Mouse (Mus musculus): Measurements from ENCODE around the gene Srsf3.
"Not testable (repeated sequence)": the region's sequence is repeated elsewhere in the genome, so short reads cannot be mapped to it uniquely, and the experiment has no call there.

Gene Srsf3

GRCm38 (mm10) chr17:29065971-29066370 is 33.5 kb downstream of the Srsf3 start:
- no peak for DNase-seq

GRCm38 (mm10) chr17:29067416-29067815 is 35.0 kb downstream of the Srsf3 start:
- not testable (repeated sequence) for DNase-seq

DNA sequence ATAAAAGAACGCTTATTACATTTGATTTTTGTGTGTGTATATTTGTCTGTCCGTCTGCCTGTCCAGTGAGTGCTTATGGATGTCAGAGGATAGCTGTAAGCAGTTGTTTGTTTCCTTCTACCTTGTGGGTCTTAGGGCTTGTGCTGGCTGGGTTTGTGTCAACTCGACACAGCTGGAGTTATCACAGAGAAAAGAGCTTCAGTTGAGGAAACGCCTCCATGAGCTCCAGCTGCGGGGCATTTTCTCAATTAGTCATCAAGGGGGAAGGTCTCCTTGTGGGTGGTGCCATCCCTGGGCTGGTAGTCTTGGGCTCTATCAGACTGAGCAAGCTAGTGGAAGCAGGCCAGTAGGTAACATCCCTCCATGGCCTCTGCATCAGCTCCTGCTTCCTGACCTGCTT is 35.4 kb downstream of the Srsf3 start:
- DNase-seq = no peak

- DNase-seq = peak; percentile 34 to 37
Observed at GRCm38 (mm10) chr17:29069063-29069462, 36.6 kb downstream of the Srsf3 start.

GRCm38 (mm10) chr17:29071820-29072219 is 39.4 kb downstream of the Srsf3 start:
- DNase-seq = no peak

DNA sequence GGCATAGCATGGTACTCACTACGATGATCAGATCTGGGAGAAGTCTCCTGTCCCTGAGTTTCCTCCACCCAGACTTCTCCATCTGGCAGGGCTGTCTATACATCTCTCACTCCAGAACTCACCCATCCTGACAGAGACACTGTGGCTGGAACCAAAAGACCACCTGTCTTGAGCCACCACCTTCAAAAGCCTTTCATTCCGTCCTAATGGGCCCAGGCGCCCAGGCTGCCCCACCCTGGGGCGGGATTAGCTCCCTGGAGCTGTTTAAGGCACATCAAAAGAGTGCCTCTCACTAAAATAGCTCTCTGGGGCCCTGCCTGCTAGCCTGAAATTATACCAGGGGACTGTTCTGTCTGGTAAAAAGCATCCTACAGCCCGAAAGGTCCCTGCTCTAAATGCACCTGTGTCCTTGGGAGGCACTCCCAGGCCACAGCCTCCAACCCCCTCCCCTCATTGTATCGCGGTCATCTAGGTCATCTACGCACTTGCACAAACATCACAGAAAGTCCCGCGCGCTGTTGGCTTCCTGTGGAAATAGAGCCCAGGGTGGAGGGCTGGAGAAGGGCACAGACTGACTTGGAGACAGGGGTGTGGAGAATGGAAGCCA is 40.4 kb downstream of the Srsf3 start:
- DNase-seq = no peak

DNA sequence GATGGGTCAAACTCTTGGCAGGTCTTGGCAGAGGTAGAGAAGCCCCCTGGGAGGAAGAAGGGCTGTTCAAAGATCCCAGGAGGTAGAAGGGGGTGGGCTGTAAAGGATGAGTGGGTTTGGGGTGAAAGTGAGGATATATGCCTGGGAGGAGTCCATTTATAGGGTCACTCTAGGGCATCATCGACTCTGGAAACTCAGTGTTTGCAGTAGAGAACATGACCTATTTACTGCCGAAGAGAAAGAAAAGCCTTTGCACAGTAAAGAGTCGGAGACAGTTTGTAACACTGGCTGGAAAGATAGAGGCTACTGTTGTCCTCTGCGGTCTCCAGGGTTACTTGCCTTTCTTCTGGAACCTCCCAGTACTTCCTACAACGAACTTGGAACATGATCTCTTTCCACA is 40.9 kb downstream of the Srsf3 start:
- DNase-seq = no peak

- no peak for DNase-seq
Observed at GRCm38 (mm10) chr17:29074085-29074484, 41.7 kb downstream of the Srsf3 start.

DNA sequence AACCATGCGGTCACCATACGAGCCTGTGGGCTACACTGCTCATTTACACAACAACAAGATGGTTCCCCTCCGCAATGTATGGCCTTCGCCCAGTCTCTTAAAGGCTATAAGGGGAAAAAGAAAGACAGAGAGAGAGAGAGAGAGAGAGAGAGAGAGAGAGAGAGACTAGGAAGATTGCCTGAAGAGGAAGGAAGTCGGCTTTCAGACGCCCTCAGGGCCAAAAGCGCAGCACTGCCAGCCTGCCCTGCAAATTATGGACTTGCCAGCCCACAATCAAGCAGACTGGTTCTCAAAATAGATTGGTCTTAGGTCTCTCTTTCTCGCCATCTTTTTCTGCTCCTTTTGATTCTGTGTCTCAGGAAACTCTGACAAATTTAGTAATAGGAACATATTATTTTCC is 43.8 kb downstream of the Srsf3 start:
- no peak for DNase-seq

GRCm38 (mm10) chr17:29077786-29078509 is 45.5 kb downstream of the Srsf3 start:
- peak; percentile 48 to 69 for DNase-seq

DNA sequence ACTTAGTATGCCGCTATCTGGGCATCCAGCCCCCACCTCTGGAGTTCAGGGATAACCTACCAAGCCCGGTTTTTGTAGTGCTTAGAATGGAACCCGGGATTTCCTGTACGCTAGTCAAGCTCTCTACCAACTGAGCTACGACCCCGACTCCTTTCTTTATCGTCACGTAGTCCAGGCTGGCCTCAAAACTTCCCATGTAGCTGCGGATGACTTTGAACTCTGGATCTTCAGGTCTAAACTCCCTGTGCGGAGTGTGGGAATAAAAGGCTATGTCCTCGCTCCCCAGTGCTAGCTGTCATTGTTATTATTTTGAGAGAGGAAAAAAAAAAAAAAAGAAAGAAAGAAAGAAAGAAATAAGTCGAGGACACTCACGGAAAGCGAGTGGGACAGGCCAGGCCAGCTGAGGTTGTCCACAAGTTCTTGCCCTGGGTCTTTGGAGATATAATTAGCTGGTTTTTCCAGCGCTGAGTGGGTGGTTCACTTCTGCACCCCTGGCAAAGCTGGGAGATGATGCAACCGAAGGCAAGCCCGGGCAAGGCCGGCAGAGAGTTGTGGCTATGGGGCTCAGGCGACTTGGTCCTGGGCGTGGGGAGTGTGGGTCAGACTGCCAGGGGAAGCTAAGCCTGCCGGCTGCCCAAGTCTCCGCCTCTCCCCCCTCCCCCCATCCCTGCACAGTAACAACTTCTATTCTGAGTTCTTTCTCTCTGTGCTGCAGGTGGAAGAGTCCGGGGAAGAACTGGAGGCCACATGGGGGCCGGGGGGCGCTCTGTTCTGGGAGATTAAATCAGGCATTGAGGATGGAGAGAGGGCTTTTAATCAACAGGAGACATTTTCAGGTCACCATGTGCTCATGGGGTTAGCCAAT is 46.3 kb downstream of the Srsf3 start:
- peak; percentile 38 to 41 for DNase-seq

GRCm38 (mm10) chr17:29080758-29081617 is 48.6 kb downstream of the Srsf3 start:
- no peak for DNase-seq

GRCm38 (mm10) chr17:29081618-29082381 is 49.4 kb downstream of the Srsf3 start:
- no peak for DNase-seq

DNA sequence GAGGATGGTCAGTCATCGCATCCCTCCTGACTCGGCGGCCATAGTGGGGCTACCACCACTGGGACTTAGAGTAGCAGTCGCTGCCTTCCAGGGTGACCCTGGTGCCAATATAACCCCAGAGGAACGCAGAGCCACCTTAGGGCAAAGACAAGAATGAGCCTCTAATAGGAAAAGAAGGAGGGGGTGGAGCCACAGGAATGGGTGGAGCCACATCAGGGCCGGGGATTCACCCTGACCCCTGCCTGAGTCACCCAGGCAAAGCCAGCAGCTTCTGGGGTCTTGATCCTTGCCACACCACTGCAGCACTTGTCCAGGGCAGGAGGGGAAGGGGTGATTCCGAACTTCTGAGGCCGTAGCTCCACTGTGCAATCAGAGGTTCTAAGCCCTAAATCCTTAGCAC is 51.2 kb downstream of the Srsf3 start:
- DNase-seq = no peak

DNA sequence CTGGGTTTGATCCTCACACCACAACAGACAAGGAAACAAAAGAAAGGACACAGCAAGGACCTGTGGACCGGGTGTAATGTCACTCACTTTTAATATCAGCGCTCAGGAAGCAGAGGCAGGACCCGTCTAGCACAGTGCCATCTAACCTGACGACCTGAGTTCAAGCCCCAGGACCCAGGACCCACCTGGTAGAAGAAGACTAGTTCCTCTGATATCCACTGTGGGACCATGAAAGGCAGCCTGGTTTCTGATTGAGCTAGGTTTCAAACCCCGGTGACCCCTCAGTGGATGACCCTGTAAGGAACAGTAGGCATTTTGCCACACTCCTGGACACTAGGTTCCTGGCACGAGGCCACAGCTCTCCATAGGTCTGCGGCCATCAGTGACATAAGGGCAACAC is 52.2 kb downstream of the Srsf3 start:
- DNase-seq = no peak

- DNase-seq = no peak
Observed at GRCm38 (mm10) chr17:29085266-29085665, 52.8 kb downstream of the Srsf3 start.

GRCm38 (mm10) chr17:29086916-29087315 is 54.5 kb downstream of the Srsf3 start:
- peak in 1 of 2 experiments; percentile 0 for DNase-seq

DNA sequence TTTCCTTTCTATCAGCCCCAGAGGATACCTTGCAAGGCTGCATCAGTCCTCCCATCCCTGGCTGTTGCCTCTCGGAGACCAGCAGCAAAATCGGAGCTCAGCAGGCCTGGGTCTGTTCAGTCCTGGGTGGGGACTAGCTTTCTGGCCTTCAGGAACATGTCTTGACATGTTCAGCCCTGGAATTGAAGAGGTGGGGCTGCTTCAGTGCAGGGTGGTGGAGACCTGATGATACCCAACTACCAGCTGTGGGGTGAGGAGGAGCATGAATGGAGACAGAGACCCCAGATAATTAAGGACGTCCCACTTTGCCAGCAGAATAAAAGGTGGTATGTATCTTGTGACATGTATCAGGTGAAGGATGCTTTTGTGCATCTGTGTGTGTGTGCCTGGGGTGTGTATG is 58.3 kb downstream of the Srsf3 start, which contains the start of gene Cdkn1a:
Cdkn1a (plus strand) TSS at position 201 of the 400 bp plus-strand sequence.
- DNase-seq = peak in 1 of 2 experiments; percentile 0

DNA sequence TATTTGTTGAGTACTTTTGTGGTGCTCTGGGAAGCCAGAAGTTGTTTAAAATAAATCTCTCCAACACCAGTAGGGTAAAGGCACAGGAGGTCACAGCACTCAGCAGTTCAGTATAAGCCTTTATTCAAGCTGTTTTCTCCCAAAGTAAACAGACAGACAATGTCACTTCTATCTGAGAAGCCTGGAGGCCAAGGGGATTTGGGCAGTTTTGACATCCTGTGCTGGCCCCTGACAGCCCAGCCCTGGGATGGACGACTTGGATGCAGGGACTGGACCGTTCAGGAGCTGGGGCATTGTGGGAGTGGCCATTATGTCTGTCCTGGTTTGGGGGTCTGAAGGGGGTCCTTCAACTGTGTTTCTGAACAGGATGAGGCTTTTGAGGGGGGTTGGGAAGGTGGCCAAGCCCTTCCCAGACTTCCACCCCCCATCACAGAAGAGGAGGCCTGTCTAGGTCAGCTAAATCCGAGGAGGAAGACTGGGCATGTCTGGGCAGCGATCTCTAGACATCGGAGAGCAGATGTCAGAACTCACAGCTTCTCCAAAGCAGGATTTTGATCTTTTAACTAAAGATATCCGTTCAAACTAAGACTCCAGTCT is 59.0 kb downstream of the Srsf3 start:
- peak in 1 of 2 experiments; percentile 1 for DNase-seq

DNA sequence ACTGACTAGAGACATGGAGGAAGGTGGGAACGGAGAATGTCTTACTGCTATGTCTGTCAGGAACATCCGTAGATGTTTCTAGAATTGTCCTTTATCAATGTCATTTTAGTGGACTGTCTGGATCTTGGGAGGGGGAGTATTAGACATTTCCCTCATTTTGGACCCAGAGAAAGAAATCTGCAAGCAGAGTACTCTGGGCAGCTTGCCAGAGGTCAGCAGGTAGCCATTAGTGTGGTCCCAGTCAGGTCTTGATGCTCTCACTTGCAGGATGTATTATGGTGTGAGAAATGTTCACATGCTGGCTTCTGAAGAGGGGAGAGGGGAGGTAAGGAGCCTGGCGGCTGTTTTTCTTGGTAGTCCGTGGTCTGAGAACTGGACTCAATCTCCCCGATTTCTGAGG is 60.1 kb downstream of the Srsf3 start:
- peak in 1 of 2 experiments; percentile 1 for DNase-seq
